Mouse (Mus musculus): ENCODE data around the gene Pbx2. TPM values are rescaled to one million over a fixed set of nuclear protein-coding genes. Genes with fewer than 3 reads are reported as not detected.

The Pbx2 gene
- polyA plus RNA-seq, 1 experiment from 2014 or later, result 8.5 TPM

DNA sequence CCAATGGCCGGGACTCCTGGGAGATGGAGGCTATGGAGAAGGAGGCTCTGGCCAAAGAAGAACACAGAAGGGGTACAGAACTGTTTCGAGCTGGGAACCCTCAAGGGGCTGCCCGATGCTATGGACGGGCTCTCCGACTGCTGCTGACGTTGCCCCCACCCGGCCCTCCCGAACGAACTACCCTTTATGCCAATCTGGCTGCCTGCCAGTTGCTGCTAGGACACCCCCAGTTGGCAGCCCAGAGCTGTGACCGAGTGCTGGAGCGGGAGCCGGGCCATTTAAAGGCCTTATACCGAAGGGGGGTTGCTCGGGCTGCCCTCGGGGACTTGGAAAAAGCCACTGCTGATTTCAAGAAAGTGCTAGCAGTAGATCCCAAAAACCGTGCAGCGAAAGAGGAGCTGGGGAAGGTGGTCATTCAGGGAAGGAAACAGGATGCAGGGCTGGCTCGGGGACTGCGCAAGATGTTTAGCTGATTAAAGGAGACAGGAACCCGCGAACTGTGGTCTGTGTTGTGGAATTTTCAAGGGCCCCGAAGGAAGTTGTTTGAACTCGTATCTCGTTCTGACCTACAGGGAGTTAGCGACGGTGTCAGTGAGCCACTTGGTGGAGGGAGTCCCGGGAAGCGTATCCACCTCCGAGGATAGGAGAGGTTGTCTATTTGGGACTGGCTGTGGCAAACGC is 54.9 kb downstream of the Pbx2 start:
- Histone ChIP-seq H3K4me3 (ENCODE audit: low read length) (no peak overlapping the region; the same call in 1 of the 2 replicates), H3K27ac (ENCODE audit: low read length) (no peak overlapping the region; the same call in 1 of the 2 replicates), H3K4me1 (replicated peaks; ENCODE audit: control insufficient read depth, insufficient read depth, low read length) (peaks cover 24% of the 10 kb centered on the region), H3K36me3 (ENCODE audit: control insufficient read depth, insufficient read depth, low read length) (peaks cover 5% of the 10 kb centered on the region), H3K9ac (ENCODE audit: low read length) (no peak overlapping the region), H3K27me3 (ENCODE audit: control insufficient read depth, insufficient read depth, low read depth, low read length) (no peaks in the 10 kb centered on the region), H3K9me3 (ENCODE audit: control insufficient read depth, low read length) (no peaks in the 10 kb centered on the region), H3K4me2 (ENCODE audit: low read depth, low read length) (peak overlapping the region; percentile 40)
- no peak for ATAC-seq (ENCODE audit: low read depth)
- 82% methylated on average over 30 of the region's 30 CpGs for WGBS

Other genes starting within 250 kb of the Pbx2 start
- 0.09 TPM in 1 of 2 replicates, not detected in the other for gene Btnl2, start 236.4 kb upstream of the Pbx2 start, polyA plus RNA-seq (2015; fragmentation: Nextera tagmentation; extraction: Ambion mirVana)
- not detected in 2 replicates for gene Btnl1, start 214.1 kb upstream of the Pbx2 start, polyA plus RNA-seq (2015; fragmentation: Nextera tagmentation; extraction: Ambion mirVana)
- gene BC051142, start 192.4 kb upstream of the Pbx2 start, polyA plus RNA-seq (2015; fragmentation: Nextera tagmentation; extraction: Ambion mirVana), result 0.44 TPM in 1 of 2 replicates, not detected in the other
- not detected in 2 replicates for gene Btnl4, start 113.9 kb upstream of the Pbx2 start, polyA plus RNA-seq (2015; fragmentation: Nextera tagmentation; extraction: Ambion mirVana)
- not detected in 2 replicates for gene Btnl6, start 73.9 kb upstream of the Pbx2 start, polyA plus RNA-seq (2015; fragmentation: Nextera tagmentation; extraction: Ambion mirVana)
- 9.2 and 10.2 TPM in 2 replicates for gene Notch4, start 27.0 kb upstream of the Pbx2 start, polyA plus RNA-seq (2015; fragmentation: Nextera tagmentation; extraction: Ambion mirVana)
- 15.4 and 18.3 TPM in 2 replicates for gene Gpsm3, start 1.5 kb upstream of the Pbx2 start, polyA plus RNA-seq (2015; fragmentation: Nextera tagmentation; extraction: Ambion mirVana)
- gene Ager, start 6.6 kb downstream of the Pbx2 start, polyA plus RNA-seq (2015; fragmentation: Nextera tagmentation; extraction: Ambion mirVana), result 379 and 478 TPM in 2 replicates
- 128 and 129 TPM in 2 replicates for gene Rnf5, start 12.4 kb downstream of the Pbx2 start, polyA plus RNA-seq (2015; fragmentation: Nextera tagmentation; extraction: Ambion mirVana)
- 52.1 and 56.0 TPM in 2 replicates for gene Agpat1, start 13.0 kb downstream of the Pbx2 start, polyA plus RNA-seq (2015; fragmentation: Nextera tagmentation; extraction: Ambion mirVana)
- gene Egfl8, start 24.7 kb downstream of the Pbx2 start, polyA plus RNA-seq (2015; fragmentation: Nextera tagmentation; extraction: Ambion mirVana), result 3.8 and 4.7 TPM in 2 replicates
- gene Ppt2, start 37.2 kb downstream of the Pbx2 start, polyA plus RNA-seq (2015; fragmentation: Nextera tagmentation; extraction: Ambion mirVana), result 21.0 and 23.9 TPM in 2 replicates
- gene Prrt1, start 38.3 kb downstream of the Pbx2 start, polyA plus RNA-seq (2015; fragmentation: Nextera tagmentation; extraction: Ambion mirVana), result 0.13 and 0.53 TPM in 2 replicates
- 15.2 and 17.5 TPM in 2 replicates for gene Fkbpl, start 53.5 kb downstream of the Pbx2 start, polyA plus RNA-seq (2015; fragmentation: Nextera tagmentation; extraction: Ambion mirVana)
- 77.5 and 80.0 TPM in 2 replicates for gene Atf6b, start 55.9 kb downstream of the Pbx2 start, polyA plus RNA-seq (2015; fragmentation: Nextera tagmentation; extraction: Ambion mirVana)
- gene Tnxb, start 79.3 kb downstream of the Pbx2 start, polyA plus RNA-seq (2015; fragmentation: Nextera tagmentation; extraction: Ambion mirVana), result 0.62 and 1.1 TPM in 2 replicates
- 0.14 and 0.70 TPM in 2 replicates for gene C4b, start 152.6 kb downstream of the Pbx2 start, polyA plus RNA-seq (2015; fragmentation: Nextera tagmentation; extraction: Ambion mirVana)
- gene Cyp21a1, start 213.3 kb downstream of the Pbx2 start, polyA plus RNA-seq (2015; fragmentation: Nextera tagmentation; extraction: Ambion mirVana), result not detected in 2 replicates
- gene Stk19, start 245.7 kb downstream of the Pbx2 start, polyA plus RNA-seq (2015; fragmentation: Nextera tagmentation; extraction: Ambion mirVana), result 30.7 and 31.2 TPM in 2 replicates
- 61.4 and 65.0 TPM in 2 replicates for gene Dxo, start 245.8 kb downstream of the Pbx2 start, polyA plus RNA-seq (2015; fragmentation: Nextera tagmentation; extraction: Ambion mirVana)

Measured in lung, embryonic 16.5 days (tissue).